Mouse (Mus musculus) embryonic facial prominence, embryonic 14.5 days (tissue): ENCODE data around the gene Gpc5. TPM values are rescaled to one million over a fixed set of nuclear protein-coding genes. Genes with fewer than 3 reads are reported as not detected.
A peak's percentile ranks its signal among the peaks of the same experiment; 100 is the strongest.

ENCODE experiments used
- ATAC-seq: fragments of 200-750 bp; cut with Nextera tagmentation; 2 replicates; pipeline ENCODE4 v1.8.0; 2017; ENCODE audit warnings: low read depth, moderate number of reproducible peaks, moderate TSS enrichment
- DNase-seq: peaks from one replicate; pipeline ENCODE4 v3.0.0-alpha.2; 2015; ENCODE audit warnings: low spot score
- H3K27ac ChIP-seq: fragments of 300-500 bp; sonication (generic); replicated peaks from 2 replicates; pipeline ENCODE4 v1.5.1; 2014; ENCODE audit warnings: low read depth, mild to moderate bottlenecking, low read length, moderate library complexity
- H3K27me3 ChIP-seq: fragments of 300-500 bp; sonication (generic); replicated peaks from 2 replicates; pipeline ENCODE4 v1.6.1; 2014; ENCODE audit warnings: low read length; ENCODE audit not compliant: control insufficient read depth, insufficient read depth
- H3K36me3 ChIP-seq: fragments of 300-500 bp; sonication (generic); 2 replicates; pipeline ENCODE4 v1.6.1; 2014; ENCODE audit warnings: low read length, mixed read lengths; ENCODE audit not compliant: control insufficient read depth, insufficient read depth
- H3K4me1 ChIP-seq: fragments of 300-500 bp; sonication (generic); 2 replicates; pipeline ENCODE4 v1.6.1; 2014; ENCODE audit warnings: antibody characterized with exemption, low read length; ENCODE audit not compliant: control insufficient read depth, insufficient read depth
- H3K4me2 ChIP-seq: fragments of 300-500 bp; sonication (generic); 2 replicates; pipeline ENCODE4 v1.6.1; 2014; ENCODE audit warnings: low read depth, mild to moderate bottlenecking, low read length, moderate library complexity, mixed read lengths
- H3K4me3 ChIP-seq: fragments of 300-500 bp; sonication (generic); 2 replicates; pipeline ENCODE4 v1.5.1; 2014; ENCODE audit warnings: low read depth, mild to moderate bottlenecking, low read length
- H3K9ac ChIP-seq: fragments of 300-500 bp; sonication (generic); 2 replicates; pipeline ENCODE4 v1.6.1; 2014; ENCODE audit warnings: low read depth, mild to moderate bottlenecking, low read length, moderate library complexity, mixed read lengths
- H3K9me3 ChIP-seq: fragments of 300-500 bp; sonication (generic); 2 replicates; pipeline ENCODE4 v1.6.1; 2016; ENCODE audit warnings: low read length; ENCODE audit not compliant: control insufficient read depth
- WGBS: fragments of 180-500 bp; shearing (Covaris S2); extraction: QIAGEN DNeasy Blood & Tissue Kit; methylation state at CpG from one replicate; pipeline ENCODE4 v1.1.7; 2014; 5-methylcytosine and 5-hydroxymethylcytosine counted together
- polyA plus RNA-seq: library from polyadenylated mRNA; unstranded; fragments of >200 nt; fragmentation: Nextera tagmentation; extraction: Ambion mirVana; gene quantifications from 2 replicates; pipeline ENCODE4 v1.2.1, GENCODE M21; 2014

Gene Gpc5
- 0.31 and 0.48 TPM in 2 replicates for polyA plus RNA-seq

GRCm38 (mm10) chr14:115092081-115092480, at the start of gene Gpc5:
Gene Gpc5 (plus strand): TSS chr14:115092215.
- Histone ChIP-seq H3K4me1 (no peaks in the 10 kb centered on the region; the same call in 1 of the 2 replicates), H3K27ac (no peak within 1 kb of the TSS), H3K4me3 (peak within 1 kb of the TSS; percentile 58), H3K27me3 (peaks cover 40% of the 10 kb centered on the region), H3K9ac (peak within 1 kb of the TSS; percentile 45), H3K4me2 (peak within 1 kb of the TSS; percentile 93), H3K9me3 (no peaks in the 10 kb centered on the region), H3K36me3 (no peaks in the 10 kb centered on the region)
- DNase-seq (peak; percentile 91), ATAC-seq (peak; percentile 100)
- WGBS, result 2% methylated on average over 20 of the region's 31 CpGs

GRCm38 (mm10) chr14:115042660-115043059, 49.4 kb upstream of the Gpc5 start:
- Histone ChIP-seq H3K36me3 (peaks cover 46% of the 10 kb centered on the region), H3K9ac (peak overlapping the region; percentile 99), H3K27ac (peak overlapping the region; percentile 93; the same call in 1 of the 2 replicates), H3K9me3 (no peaks in the 10 kb centered on the region), H3K4me1 (peaks cover 14% of the 10 kb centered on the region), H3K4me3 (peak overlapping the region; percentile 92), H3K4me2 (peak overlapping the region; percentile 78), H3K27me3 (no peaks in the 10 kb centered on the region; the same call in 1 of the 2 replicates)
- ATAC-seq (no peak), DNase-seq (no peak)
- under 1% methylated on average over 4 of the region's 4 CpGs for WGBS

GRCm38 (mm10) chr14:115044016-115044415, 48.0 kb upstream of the Gpc5 start:
- H3K9me3 ChIP-seq, result no peaks in the 10 kb centered on the region
- no peak overlapping the region for H3K27ac ChIP-seq
- H3K27me3 ChIP-seq, result no peaks in the 10 kb centered on the region
- WGBS, result 80% methylated on average over 5 of the region's 5 CpGs
- no peak overlapping the region for H3K4me3 ChIP-seq
- H3K36me3 ChIP-seq, result peaks cover 50% of the 10 kb centered on the region
- ATAC-seq, result no peak
- peaks cover 14% of the 10 kb centered on the region for H3K4me1 ChIP-seq
- DNase-seq, result no peak
- no peak overlapping the region for H3K9ac ChIP-seq
- H3K4me2 ChIP-seq, result 0 out of 2 replicates have a peak overlapping the region, but pooled peaks have one; percentile 78

- DNase-seq (no peak), ATAC-seq (no peak)
- peaks cover 14% of the 10 kb centered on the region for H3K4me1 ChIP-seq
- H3K27me3 ChIP-seq, result no peaks in the 10 kb centered on the region
- 81% methylated on average over 3 of the region's 3 CpGs for WGBS
- no peak overlapping the region for H3K9ac ChIP-seq
- no peak overlapping the region for H3K4me2 ChIP-seq
- H3K9me3 ChIP-seq, result no peaks in the 10 kb centered on the region
- H3K36me3 ChIP-seq, result peaks cover 50% of the 10 kb centered on the region
- no peak overlapping the region for H3K27ac ChIP-seq
- H3K4me3 ChIP-seq, result no peak overlapping the region
Measured at GRCm38 (mm10) chr14:115045712-115046111, 46.3 kb upstream of the Gpc5 start.

- WGBS, result 81% methylated on average over 3 of the region's 3 CpGs
- Histone ChIP-seq H3K4me3 (no peak overlapping the region), H3K36me3 (peaks cover 50% of the 10 kb centered on the region), H3K9ac (no peak overlapping the region), H3K9me3 (no peaks in the 10 kb centered on the region), H3K4me1 (peaks cover 14% of the 10 kb centered on the region), H3K27me3 (no peaks in the 10 kb centered on the region), H3K4me2 (no peak overlapping the region), H3K27ac (no peak overlapping the region)
- DNase-seq, result no peak
- ATAC-seq, result no peak
Measured at GRCm38 (mm10) chr14:115047316-115047715, 44.7 kb upstream of the Gpc5 start.

GRCm38 (mm10) chr14:115047990-115048862, 43.8 kb upstream of the Gpc5 start:
- Histone ChIP-seq H3K36me3 (peaks cover 48% of the 10 kb centered on the region), H3K27ac (no peak overlapping the region), H3K27me3 (no peaks in the 10 kb centered on the region), H3K4me1 (peaks cover 8% of the 10 kb centered on the region), H3K4me2 (no peak overlapping the region), H3K9ac (no peak overlapping the region), H3K9me3 (no peaks in the 10 kb centered on the region), H3K4me3 (no peak overlapping the region)
- WGBS, result 53% methylated on average over 5 of the region's 5 CpGs
- no peak for ATAC-seq
- DNase-seq, result no peak

GRCm38 (mm10) chr14:115048863-115049566, 43.0 kb upstream of the Gpc5 start:
- Histone ChIP-seq H3K36me3 (peaks cover 40% of the 10 kb centered on the region), H3K9ac (no peak overlapping the region), H3K27me3 (no peaks in the 10 kb centered on the region), H3K4me3 (no peak overlapping the region), H3K4me1 (0 out of 2 replicates have a peak, but pooled peaks cover 2% of the 10 kb centered on the region), H3K9me3 (no peaks in the 10 kb centered on the region), H3K27ac (0 out of 2 replicates have a peak overlapping the region, but pooled peaks have one; percentile 33), H3K4me2 (no peak overlapping the region)
- WGBS, result 38% methylated on average over 5 of the region's 5 CpGs
- ATAC-seq, result 0 out of 2 replicates have a peak, but pooled peaks have one; percentile 8
- DNase-seq, result no peak

GRCm38 (mm10) chr14:115049831-115050230, 42.2 kb upstream of the Gpc5 start:
- H3K4me2 ChIP-seq, result no peak overlapping the region
- no peaks in the 10 kb centered on the region for H3K27me3 ChIP-seq
- no peak overlapping the region for H3K27ac ChIP-seq
- no peaks in the 10 kb centered on the region for H3K4me1 ChIP-seq
- no peaks in the 10 kb centered on the region for H3K9me3 ChIP-seq
- peaks cover 32% of the 10 kb centered on the region for H3K36me3 ChIP-seq
- no peak overlapping the region for H3K4me3 ChIP-seq
- DNase-seq (no peak), ATAC-seq (no peak)
- H3K9ac ChIP-seq, result no peak overlapping the region
